Mouse (Mus musculus): ENCODE measurements around the gene Asxl1.

The Asxl1 gene

GRCm38 (mm10) chr2:153408971-153409370, 63.3 kb downstream of the Asxl1 start:
- in situ Hi-C loops (cut with MboI, MseI), result no loop called here

- in situ Hi-C loops (cut with MboI, MseI), result no loop called here
These were observed 65.9 kb downstream of the Asxl1 start for GRCm38 (mm10) chr2:153411557-153411956.

- in situ Hi-C loops (cut with MboI, MseI), result no loop called here
These were observed 66.9 kb downstream of the Asxl1 start for GRCm38 (mm10) chr2:153412563-153412962.

- in situ Hi-C loops (cut with MboI, MseI), result no loop called here
These were observed 69.0 kb downstream of the Asxl1 start for GRCm38 (mm10) chr2:153414607-153415006.

- in situ Hi-C loops (cut with MboI, MseI), result no loop called here
These were observed 72.2 kb downstream of the Asxl1 start for GRCm38 (mm10) chr2:153417841-153418240.

- in situ Hi-C loops (cut with MboI, MseI), result no loop called here
These were observed 72.8 kb downstream of the Asxl1 start for GRCm38 (mm10) chr2:153418381-153418780.

GRCm38 (mm10) chr2:153421233-153421632, 75.6 kb downstream of the Asxl1 start:
- in situ Hi-C loops (cut with MboI, MseI), result no loop called here

- in situ Hi-C loops (cut with MboI, MseI), result no loop called here
These were observed 76.4 kb downstream of the Asxl1 start for GRCm38 (mm10) chr2:153422051-153422450.

GRCm38 (mm10) chr2:153423113-153423512, 77.5 kb downstream of the Asxl1 start:
- in situ Hi-C loops (cut with MboI, MseI), result no loop called here

- in situ Hi-C loops (cut with MboI, MseI), result no loop called here
These were observed 78.9 kb downstream of the Asxl1 start for GRCm38 (mm10) chr2:153424557-153424956.

GRCm38 (mm10) chr2:153425124-153425844, 79.7 kb downstream of the Asxl1 start:
- in situ Hi-C loops (cut with MboI, MseI), result no loop called here

- in situ Hi-C loops (cut with MboI, MseI), result no loop called here
These were observed 80.5 kb downstream of the Asxl1 start for GRCm38 (mm10) chr2:153425998-153426670.

GRCm38 (mm10) chr2:153426931-153427330, 81.3 kb downstream of the Asxl1 start:
- in situ Hi-C loops (cut with MboI, MseI), result no loop called here

- in situ Hi-C loops (cut with MboI, MseI), result no loop called here
These were observed 82.9 kb downstream of the Asxl1 start for GRCm38 (mm10) chr2:153428485-153428884.

GRCm38 (mm10) chr2:153430571-153430970, 84.9 kb downstream of the Asxl1 start:
- in situ Hi-C loops (cut with MboI, MseI), result no loop called here

- in situ Hi-C loops (cut with MboI, MseI), result no loop called here
These were observed 86.9 kb downstream of the Asxl1 start for GRCm38 (mm10) chr2:153432492-153432891.

GRCm38 (mm10) chr2:153433859-153434258, 88.2 kb downstream of the Asxl1 start:
- in situ Hi-C loops (cut with MboI, MseI), result no loop called here

- in situ Hi-C loops (cut with MboI, MseI), result no loop called here
These were observed 89.5 kb downstream of the Asxl1 start for GRCm38 (mm10) chr2:153434880-153435831.

GRCm38 (mm10) chr2:153436641-153437305, 91.1 kb downstream of the Asxl1 start:
- in situ Hi-C loops (cut with MboI, MseI), result no loop called here

- in situ Hi-C loops (cut with MboI, MseI), result no loop called here
These were observed 91.7 kb downstream of the Asxl1 start for GRCm38 (mm10) chr2:153437306-153437659.

GRCm38 (mm10) chr2:153440755-153441154, 95.1 kb downstream of the Asxl1 start:
- in situ Hi-C loops (cut with MboI, MseI), result no loop called here

- in situ Hi-C loops (cut with MboI, MseI), result no loop called here
These were observed 95.6 kb downstream of the Asxl1 start for GRCm38 (mm10) chr2:153441228-153441627.
